Mouse (Mus musculus): ENCODE measurements around the gene Shmt2.

Shmt2 gene

DNA sequence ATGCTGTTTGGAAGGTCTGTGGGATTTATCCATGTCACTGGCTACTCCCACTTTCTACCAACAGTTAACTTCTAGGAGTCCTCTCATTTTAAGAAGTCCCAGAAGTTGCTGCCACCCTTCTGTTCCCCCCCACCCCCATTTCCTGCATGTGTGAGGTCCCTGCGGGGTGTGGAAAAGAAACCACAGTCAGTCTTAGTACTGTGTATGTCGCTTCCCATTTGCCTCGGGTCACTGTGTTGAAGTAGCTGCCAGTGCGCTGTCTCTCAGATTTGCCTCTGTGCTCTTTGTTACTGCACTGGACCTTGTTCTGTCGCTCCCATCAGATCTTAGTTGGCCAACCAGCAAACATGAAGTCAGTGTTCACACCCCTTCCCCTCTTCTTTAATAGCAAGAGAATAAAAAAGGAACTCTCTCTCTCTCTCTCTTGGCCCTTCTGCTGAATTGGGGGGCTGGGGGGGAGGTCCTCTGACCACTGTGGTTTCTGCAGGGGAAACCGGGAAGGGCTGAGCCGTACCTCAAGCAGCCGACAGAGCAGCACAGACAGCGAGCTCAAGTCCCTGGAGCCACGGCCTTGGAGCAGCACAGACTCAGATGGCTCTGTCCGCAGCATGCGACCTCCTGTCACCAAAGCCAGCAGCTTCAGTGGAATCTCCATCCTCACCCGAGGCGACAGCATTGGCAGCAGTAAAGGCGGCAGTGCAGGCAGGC is 50.8 kb downstream of the Shmt2 start:
- peak; percentile 56 for DNase-seq

Data from thymus, postnatal 25 days (tissue).